Mouse (Mus musculus) testis, adult 2 months (tissue): Measurements from ENCODE around the gene Fzd10.

Source experiments
- CTCF ChIP-seq: fragments of 200-500 bp; IDR thresholded peaks from 2 replicates; pipeline ENCODE4 v1.5.1; 2012; ENCODE audit warnings: low read depth, mild to moderate bottlenecking, inconsistent platforms, low read length, moderate library complexity; ENCODE audit not compliant: control insufficient read depth, insufficient read depth, insufficient replicate concordance
- POLR2A ChIP-seq: fragments of 200-500 bp; IDR thresholded peaks from 2 replicates; pipeline ENCODE4 v1.6.1; 2012; ENCODE audit warnings: low read depth, mild to moderate bottlenecking, inconsistent platforms, low read length, moderate library complexity; ENCODE audit not compliant: control insufficient read depth

- TF ChIP-seq CTCF (no peak), POLR2A (no peak)
These were observed 1.8 kb upstream of the Fzd10 start for GRCm38 (mm10) chr5:128598760-128599364.
